Mouse (Mus musculus): Measurements from ENCODE around the gene Zswim5. TPM values are rescaled to one million over a fixed set of nuclear protein-coding genes. Genes with fewer than 3 reads are reported as not detected.

Zswim5 gene
- polyA plus RNA-seq, 1 experiment from 2014 or later: 3.3 TPM

GRCm38 (mm10) chr4:116999513-117000154, 122.5 kb downstream of the Zswim5 start:
- ATAC-seq (replicated peaks; ENCODE audit: insufficient number of reproducible peaks, low FRiP score, low TSS enrichment, low read depth): no peak
- no peak overlapping the region for H3K27ac ChIP-seq (replicated peaks; ENCODE audit: low read depth, low read length)
- 87% methylated on average over 17 of the region's 17 CpGs for WGBS

GRCm38 (mm10) chr4:117001957-117002356, 124.8 kb downstream of the Zswim5 start:
- Histone ChIP-seq H3K4me2 (ENCODE audit: low read depth, low read length) (no peak overlapping the region), H3K9me3 (replicated peaks; ENCODE audit: control insufficient read depth, low read length) (no peaks in the 10 kb centered on the region), H3K36me3 (replicated peaks; ENCODE audit: control insufficient read depth, insufficient read depth, low read depth, low read length) (peaks cover 2% of the 10 kb centered on the region; the same call in 1 of the 2 replicates), H3K27me3 (ENCODE audit: control insufficient read depth, insufficient read depth, low read length) (no peaks in the 10 kb centered on the region), H3K4me3 (ENCODE audit: low read depth, low read length) (no peak overlapping the region), H3K4me1 (ENCODE audit: control insufficient read depth, insufficient read depth, low read length) (peaks cover 2% of the 10 kb centered on the region; the same call in 1 of the 2 replicates), H3K27ac (replicated peaks; ENCODE audit: low read depth, low read length) (no peak overlapping the region), H3K9ac (replicated peaks; ENCODE audit: low read length) (no peak overlapping the region)
- no peak for DNase-seq (ENCODE audit: low spot score)
- WGBS: 87% methylated on average over 16 of the region's 16 CpGs
- ATAC-seq (replicated peaks; ENCODE audit: insufficient number of reproducible peaks, low FRiP score, low TSS enrichment, low read depth): no peak

More at GRCm38 (mm10) chr4:116999513-117000154, 122.5 kb downstream of the Zswim5 start:
- Histone ChIP-seq H3K4me3 (ENCODE audit: low read depth, low read length) (no peak overlapping the region), H3K9me3 (replicated peaks; ENCODE audit: control insufficient read depth, low read length) (no peaks in the 10 kb centered on the region), H3K4me1 (ENCODE audit: control insufficient read depth, insufficient read depth, low read length) (peaks cover 2% of the 10 kb centered on the region; the same call in 1 of the 2 replicates), H3K9ac (replicated peaks; ENCODE audit: low read length) (no peak overlapping the region), H3K27me3 (ENCODE audit: control insufficient read depth, insufficient read depth, low read length) (no peaks in the 10 kb centered on the region), H3K4me2 (ENCODE audit: low read depth, low read length) (no peak overlapping the region), H3K36me3 (replicated peaks; ENCODE audit: control insufficient read depth, insufficient read depth, low read depth, low read length) (peaks cover 2% of the 10 kb centered on the region; the same call in 1 of the 2 replicates)
- no peak for DNase-seq (ENCODE audit: low spot score)

GRCm38 (mm10) chr4:117002543-117003521, 125.7 kb downstream of the Zswim5 start:
- no peak overlapping the region; the same call in 1 of the 2 replicates for H3K4me2 ChIP-seq (ENCODE audit: low read depth, low read length)
- no peak overlapping the region for H3K27ac ChIP-seq (replicated peaks; ENCODE audit: low read depth, low read length)
- H3K4me3 ChIP-seq (ENCODE audit: low read depth, low read length): no peak overlapping the region
- H3K9ac ChIP-seq (replicated peaks; ENCODE audit: low read length): no peak overlapping the region; the same call in 1 of the 2 replicates
- 56% methylated on average over 38 of the region's 38 CpGs for WGBS
- H3K9me3 ChIP-seq (replicated peaks; ENCODE audit: control insufficient read depth, low read length): no peaks in the 10 kb centered on the region
- peak; percentile 86 for DNase-seq (ENCODE audit: low spot score)
- peak; percentile 49 for ATAC-seq (replicated peaks; ENCODE audit: insufficient number of reproducible peaks, low FRiP score, low TSS enrichment, low read depth)
- H3K4me1 ChIP-seq (ENCODE audit: control insufficient read depth, insufficient read depth, low read length): peaks cover 2% of the 10 kb centered on the region; the same call in 1 of the 2 replicates
- peaks cover 2% of the 10 kb centered on the region; the same call in 1 of the 2 replicates for H3K36me3 ChIP-seq (replicated peaks; ENCODE audit: control insufficient read depth, insufficient read depth, low read depth, low read length)
- H3K27me3 ChIP-seq (ENCODE audit: control insufficient read depth, insufficient read depth, low read length): no peaks in the 10 kb centered on the region

- no peak for DNase-seq (ENCODE audit: low spot score)
- Histone ChIP-seq H3K9me3 (replicated peaks; ENCODE audit: control insufficient read depth, low read length) (no peaks in the 10 kb centered on the region), H3K36me3 (replicated peaks; ENCODE audit: control insufficient read depth, insufficient read depth, low read depth, low read length) (peaks cover 2% of the 10 kb centered on the region; the same call in 1 of the 2 replicates), H3K4me2 (ENCODE audit: low read depth, low read length) (no peak overlapping the region), H3K27me3 (ENCODE audit: control insufficient read depth, insufficient read depth, low read length) (no peaks in the 10 kb centered on the region), H3K4me3 (ENCODE audit: low read depth, low read length) (no peak overlapping the region), H3K9ac (replicated peaks; ENCODE audit: low read length) (no peak overlapping the region), H3K4me1 (ENCODE audit: control insufficient read depth, insufficient read depth, low read length) (peaks cover 2% of the 10 kb centered on the region; the same call in 1 of the 2 replicates), H3K27ac (replicated peaks; ENCODE audit: low read depth, low read length) (no peak overlapping the region)
- 88% methylated on average over 4 of the region's 4 CpGs for WGBS
- ATAC-seq (replicated peaks; ENCODE audit: insufficient number of reproducible peaks, low FRiP score, low TSS enrichment, low read depth): no peak
These were observed 127.5 kb downstream of the Zswim5 start for GRCm38 (mm10) chr4:117004649-117005048.

- H3K27ac ChIP-seq (replicated peaks; ENCODE audit: low read depth, low read length): no peak overlapping the region
- H3K9me3 ChIP-seq (replicated peaks; ENCODE audit: control insufficient read depth, low read length): no peaks in the 10 kb centered on the region
- no peak overlapping the region for H3K4me3 ChIP-seq (ENCODE audit: low read depth, low read length)
- H3K4me2 ChIP-seq (ENCODE audit: low read depth, low read length): no peak overlapping the region
- 76% methylated on average over 7 of the region's 7 CpGs for WGBS
- DNase-seq (ENCODE audit: low spot score) (no peak), ATAC-seq (replicated peaks; ENCODE audit: insufficient number of reproducible peaks, low FRiP score, low TSS enrichment, low read depth) (no peak)
- no peaks in the 10 kb centered on the region; the same call in 1 of the 2 replicates for H3K36me3 ChIP-seq (replicated peaks; ENCODE audit: control insufficient read depth, insufficient read depth, low read depth, low read length)
- no peaks in the 10 kb centered on the region for H3K27me3 ChIP-seq (ENCODE audit: control insufficient read depth, insufficient read depth, low read length)
- H3K9ac ChIP-seq (replicated peaks; ENCODE audit: low read length): no peak overlapping the region
- peaks cover 2% of the 10 kb centered on the region; the same call in 1 of the 2 replicates for H3K4me1 ChIP-seq (ENCODE audit: control insufficient read depth, insufficient read depth, low read length)
These were observed 128.6 kb downstream of the Zswim5 start for GRCm38 (mm10) chr4:117005611-117006400.

- Histone ChIP-seq H3K4me1 (ENCODE audit: control insufficient read depth, insufficient read depth, low read length) (peaks cover 2% of the 10 kb centered on the region; the same call in 1 of the 2 replicates), H3K27me3 (ENCODE audit: control insufficient read depth, insufficient read depth, low read length) (no peaks in the 10 kb centered on the region), H3K27ac (replicated peaks; ENCODE audit: low read depth, low read length) (no peak overlapping the region), H3K4me2 (ENCODE audit: low read depth, low read length) (no peak overlapping the region), H3K4me3 (ENCODE audit: low read depth, low read length) (no peak overlapping the region), H3K36me3 (replicated peaks; ENCODE audit: control insufficient read depth, insufficient read depth, low read depth, low read length) (no peaks in the 10 kb centered on the region), H3K9ac (replicated peaks; ENCODE audit: low read length) (no peak overlapping the region), H3K9me3 (replicated peaks; ENCODE audit: control insufficient read depth, low read length) (no peaks in the 10 kb centered on the region)
- DNase-seq (ENCODE audit: low spot score) (no peak), ATAC-seq (replicated peaks; ENCODE audit: insufficient number of reproducible peaks, low FRiP score, low TSS enrichment, low read depth) (no peak)
- 69% methylated on average over 3 of the region's 3 CpGs for WGBS
These were observed 129.9 kb downstream of the Zswim5 start for GRCm38 (mm10) chr4:117007058-117007457.

GRCm38 (mm10) chr4:117010231-117010630, 133.1 kb downstream of the Zswim5 start:
- Histone ChIP-seq H3K36me3 (replicated peaks; ENCODE audit: control insufficient read depth, insufficient read depth, low read depth, low read length) (no peaks in the 10 kb centered on the region), H3K9ac (replicated peaks; ENCODE audit: low read length) (no peak overlapping the region), H3K27ac (replicated peaks; ENCODE audit: low read depth, low read length) (no peak overlapping the region), H3K4me3 (ENCODE audit: low read depth, low read length) (no peak overlapping the region), H3K4me1 (ENCODE audit: control insufficient read depth, insufficient read depth, low read length) (no peaks in the 10 kb centered on the region), H3K9me3 (replicated peaks; ENCODE audit: control insufficient read depth, low read length) (no peaks in the 10 kb centered on the region), H3K4me2 (ENCODE audit: low read depth, low read length) (no peak overlapping the region), H3K27me3 (ENCODE audit: control insufficient read depth, insufficient read depth, low read length) (no peaks in the 10 kb centered on the region)
- WGBS: 88% methylated on average over 5 of the region's 5 CpGs
- ATAC-seq (replicated peaks; ENCODE audit: insufficient number of reproducible peaks, low FRiP score, low TSS enrichment, low read depth) (no peak), DNase-seq (ENCODE audit: low spot score) (no peak)

All from embryonic facial prominence, embryonic 11.5 days (tissue).